Mouse (Mus musculus) forebrain, embryonic 11.5 days (tissue): ENCODE measurements around the gene Xrcc5. TPM values are rescaled to one million over a fixed set of nuclear protein-coding genes. Genes with fewer than 3 reads are reported as not detected.

ENCODE experiments used
- ATAC-seq: fragments of 200-750 bp; cut with Nextera tagmentation; replicated peaks from 2 replicates; pipeline ENCODE4 v1.8.0; 2017; ENCODE audit warnings: moderate TSS enrichment; ENCODE audit not compliant: low FRiP score
- DNase-seq: peaks from one replicate; pipeline ENCODE4 v3.0.0-alpha.2; 2017; ENCODE audit warnings: low spot score
- H3K27ac ChIP-seq: fragments of 300-500 bp; sonication (generic); 2 replicates; pipeline ENCODE4 v1.5.1; 2014; ENCODE audit warnings: low read depth, low read length
- H3K27me3 ChIP-seq: fragments of 300-500 bp; sonication (generic); 2 replicates; pipeline ENCODE4 v1.6.1; 2014; ENCODE audit warnings: mild to moderate bottlenecking, low read length, mixed read lengths; ENCODE audit not compliant: control insufficient read depth, insufficient read depth
- H3K36me3 ChIP-seq: fragments of 300-500 bp; sonication (generic); 2 replicates; pipeline ENCODE4 v1.6.1; 2014; ENCODE audit warnings: mild to moderate bottlenecking, low read length, moderate library complexity, mixed read lengths; ENCODE audit not compliant: control insufficient read depth, insufficient read depth
- H3K4me1 ChIP-seq: fragments of 300-500 bp; sonication (generic); replicated peaks from 2 replicates; pipeline ENCODE4 v1.6.1; 2014; ENCODE audit warnings: low read length, mixed read lengths; ENCODE audit not compliant: control insufficient read depth, insufficient read depth
- H3K4me2 ChIP-seq: fragments of 300-500 bp; sonication (generic); 2 replicates; pipeline ENCODE4 v1.6.1; 2014; ENCODE audit warnings: low read depth, mild to moderate bottlenecking, low read length, moderate library complexity, mixed read lengths; ENCODE audit not compliant: severe bottlenecking
- H3K4me3 ChIP-seq: fragments of 300-500 bp; sonication (generic); 2 replicates; pipeline ENCODE4 v1.5.1; 2014; ENCODE audit warnings: low read depth, low read length
- H3K9ac ChIP-seq: fragments of 300-500 bp; sonication (generic); 2 replicates; pipeline ENCODE4 v1.6.1; 2014; ENCODE audit warnings: low read length
- H3K9me3 ChIP-seq: fragments of 300-500 bp; sonication (generic); 2 replicates; pipeline ENCODE4 v1.6.1; 2016; ENCODE audit warnings: low read length, mixed read lengths; ENCODE audit not compliant: control insufficient read depth
- WGBS: fragments of 180-500 bp; shearing (Covaris S2); extraction: QIAGEN DNeasy Blood & Tissue Kit; methylation state at CpG from one replicate; pipeline ENCODE4 v1.1.7; 2014; 5-methylcytosine and 5-hydroxymethylcytosine counted together
- polyA plus RNA-seq: library from polyadenylated mRNA; unstranded; fragments of >200 nt; fragmentation: Nextera tagmentation; extraction: Ambion mirVana; gene quantifications from 2 replicates; pipeline ENCODE4 v1.2.1, GENCODE M21; 2014

Xrcc5 gene
- polyA plus RNA-seq, 1 experiment from 2014 or later = 53.3 TPM

GRCm38 (mm10) chr1:72409936-72410335 lies 102.7 kb downstream of the Xrcc5 start:
- Histone ChIP-seq H3K4me3 (no peak overlapping the region), H3K36me3 (no peaks in the 10 kb centered on the region), H3K9me3 (no peaks in the 10 kb centered on the region), H3K4me1 (0 out of 2 replicates have a peak, but pooled peaks cover 3% of the 10 kb centered on the region), H3K27ac (no peak overlapping the region), H3K27me3 (no peaks in the 10 kb centered on the region), H3K4me2 (no peak overlapping the region), H3K9ac (no peak overlapping the region)
- ATAC-seq (no peak), DNase-seq (no peak)
- WGBS = 88% methylated on average over 5 of the region's 5 CpGs

DNA sequence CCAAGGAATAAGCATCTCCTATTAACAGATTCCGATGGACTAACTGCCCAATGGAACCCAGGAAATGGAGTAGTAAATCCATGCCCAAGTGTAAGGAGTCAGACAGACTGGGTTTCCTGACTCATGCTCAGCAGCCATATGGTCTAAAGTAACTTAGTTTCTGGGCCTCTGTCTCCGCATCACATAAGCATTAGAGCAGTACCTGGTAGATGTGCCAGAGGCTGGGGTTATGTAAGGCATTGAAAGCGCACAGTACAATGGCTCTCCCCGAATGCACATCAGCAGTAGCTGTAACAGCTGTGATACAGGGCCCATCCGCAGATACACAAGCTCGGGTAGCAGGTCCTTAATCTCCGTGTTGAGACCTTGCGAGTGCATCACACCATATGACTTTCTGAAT lies 103.9 kb downstream of the Xrcc5 start:
- no peaks in the 10 kb centered on the region for H3K9me3 ChIP-seq
- no peak overlapping the region for H3K9ac ChIP-seq
- 95% methylated on average over 8 of the region's 8 CpGs for WGBS
- no peak overlapping the region for H3K4me3 ChIP-seq
- ATAC-seq = no peak
- H3K27me3 ChIP-seq = no peaks in the 10 kb centered on the region
- no peak overlapping the region for H3K4me2 ChIP-seq
- no peaks in the 10 kb centered on the region for H3K36me3 ChIP-seq
- DNase-seq = no peak
- H3K27ac ChIP-seq = no peak overlapping the region
- 0 out of 2 replicates have a peak, but pooled peaks cover 3% of the 10 kb centered on the region for H3K4me1 ChIP-seq

DNA sequence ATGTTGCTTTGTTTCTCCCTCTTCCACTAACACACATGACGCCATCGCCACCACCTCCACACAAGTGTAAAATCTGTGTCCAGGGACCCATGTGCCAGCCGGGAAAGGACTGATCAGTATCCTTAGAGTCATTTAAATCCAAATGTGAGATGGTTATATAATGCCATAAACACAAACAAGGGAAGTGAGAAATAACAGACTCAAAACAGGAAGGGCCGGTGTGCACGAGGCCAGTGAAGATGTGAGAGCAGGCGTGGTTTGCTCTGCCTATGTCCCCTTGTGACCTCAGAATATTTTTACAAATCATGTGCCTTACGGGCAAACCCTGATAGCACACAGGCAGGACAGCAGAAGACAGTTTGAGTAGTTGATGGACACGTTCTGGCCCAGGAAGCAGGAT lies 106.0 kb downstream of the Xrcc5 start:
- Histone ChIP-seq H3K27ac (no peak overlapping the region), H3K27me3 (no peaks in the 10 kb centered on the region), H3K4me2 (no peak overlapping the region), H3K4me1 (0 out of 2 replicates have a peak, but pooled peaks cover 3% of the 10 kb centered on the region), H3K36me3 (no peaks in the 10 kb centered on the region), H3K4me3 (no peak overlapping the region), H3K9me3 (no peaks in the 10 kb centered on the region), H3K9ac (no peak overlapping the region)
- DNase-seq (no peak), ATAC-seq (no peak)
- WGBS = 86% methylated on average over 8 of the region's 8 CpGs

- Histone ChIP-seq H3K4me2 (no peak overlapping the region), H3K4me1 (0 out of 2 replicates have a peak, but pooled peaks cover 3% of the 10 kb centered on the region), H3K27me3 (no peaks in the 10 kb centered on the region), H3K36me3 (no peaks in the 10 kb centered on the region), H3K9ac (no peak overlapping the region), H3K4me3 (no peak overlapping the region), H3K27ac (no peak overlapping the region), H3K9me3 (no peaks in the 10 kb centered on the region)
- 76% methylated on average over 8 of the region's 8 CpGs for WGBS
- DNase-seq = no peak
- ATAC-seq = no peak
Measured at GRCm38 (mm10) chr1:72414133-72414532, 106.9 kb downstream of the Xrcc5 start.

DNA sequence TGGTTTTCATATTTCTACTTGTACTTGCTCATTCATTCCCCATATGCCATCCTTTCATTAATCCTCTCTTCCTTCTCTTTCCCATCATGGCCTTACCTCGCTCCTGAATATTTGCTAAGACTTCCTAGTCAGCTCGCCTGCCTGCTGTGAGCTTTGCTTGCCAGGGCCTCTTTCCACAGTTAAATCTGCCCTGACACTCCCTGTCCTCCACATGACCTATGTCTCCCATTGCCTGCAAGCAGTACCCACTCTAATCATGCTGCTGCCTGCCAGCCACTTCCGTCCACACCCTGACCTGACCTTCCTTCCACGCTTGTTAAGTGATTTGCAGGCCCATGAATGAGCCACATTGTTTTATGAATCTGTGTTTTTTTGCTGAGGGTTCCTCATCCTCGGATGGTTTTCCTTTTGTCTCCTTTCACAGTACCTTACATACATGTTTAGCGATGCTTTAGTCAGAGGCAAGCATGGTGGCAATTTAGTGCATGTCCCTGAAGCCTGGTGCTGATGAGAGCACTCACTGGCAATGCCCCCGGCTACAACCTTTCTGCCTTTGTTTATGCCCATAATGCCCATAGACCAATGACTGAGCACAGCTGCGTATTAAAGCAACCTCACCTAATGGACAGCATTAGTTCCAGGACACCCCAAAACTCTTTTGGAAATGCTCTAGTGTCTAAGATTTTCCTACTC lies 107.5 kb downstream of the Xrcc5 start:
- no peak overlapping the region for H3K9ac ChIP-seq
- ATAC-seq = no peak
- no peak for DNase-seq

GRCm38 (mm10) chr1:72418744-72419655 lies 111.8 kb downstream of the Xrcc5 start:
- H3K27me3 ChIP-seq = no peaks in the 10 kb centered on the region
- H3K4me2 ChIP-seq = no peak overlapping the region
- no peak for ATAC-seq
- H3K9ac ChIP-seq = no peak overlapping the region
- no peak for DNase-seq
- 70% methylated on average over 8 of the region's 8 CpGs for WGBS
- H3K36me3 ChIP-seq = no peaks in the 10 kb centered on the region
- no peaks in the 10 kb centered on the region for H3K9me3 ChIP-seq
- H3K27ac ChIP-seq = no peak overlapping the region
- 0 out of 2 replicates have a peak, but pooled peaks cover 3% of the 10 kb centered on the region for H3K4me1 ChIP-seq
- H3K4me3 ChIP-seq = no peak overlapping the region

More for the DNA sequence above, 107.5 kb downstream of the Xrcc5 start:
- Histone ChIP-seq H3K27ac (no peak overlapping the region; the same call in 1 of the 2 replicates), H3K4me1 (0 out of 2 replicates have a peak, but pooled peaks cover 3% of the 10 kb centered on the region), H3K36me3 (no peaks in the 10 kb centered on the region), H3K9me3 (no peaks in the 10 kb centered on the region), H3K4me3 (no peak overlapping the region), H3K4me2 (no peak overlapping the region), H3K27me3 (no peaks in the 10 kb centered on the region)
- WGBS = 49% methylated on average over 8 of the region's 8 CpGs

DNA sequence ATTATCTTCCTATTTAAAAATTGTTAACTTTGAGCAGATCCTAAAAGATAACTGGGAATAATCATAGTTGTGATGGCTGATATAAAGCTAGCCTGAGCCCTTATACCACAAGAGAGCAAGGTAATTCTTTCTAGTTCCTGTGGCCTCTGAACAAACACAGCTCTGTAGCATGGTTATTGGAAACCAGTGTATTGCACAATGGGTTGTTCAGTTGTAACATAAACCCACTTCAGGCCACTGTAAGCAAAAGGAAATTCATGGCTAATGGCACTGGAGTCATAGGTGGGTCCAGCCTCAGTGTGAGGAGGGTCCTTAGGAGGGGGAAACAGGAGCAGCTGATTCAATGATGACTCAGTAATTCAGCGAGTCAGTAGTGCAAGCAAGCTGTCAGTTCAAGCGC lies 113.0 kb downstream of the Xrcc5 start:
- Histone ChIP-seq H3K27ac (no peak overlapping the region), H3K36me3 (no peaks in the 10 kb centered on the region), H3K4me3 (no peak overlapping the region), H3K9me3 (no peaks in the 10 kb centered on the region), H3K4me2 (no peak overlapping the region), H3K4me1 (no peaks in the 10 kb centered on the region), H3K9ac (no peak overlapping the region), H3K27me3 (no peaks in the 10 kb centered on the region)
- DNase-seq (no peak), ATAC-seq (no peak)
- 80% methylated on average over 2 of the region's 2 CpGs for WGBS

DNA sequence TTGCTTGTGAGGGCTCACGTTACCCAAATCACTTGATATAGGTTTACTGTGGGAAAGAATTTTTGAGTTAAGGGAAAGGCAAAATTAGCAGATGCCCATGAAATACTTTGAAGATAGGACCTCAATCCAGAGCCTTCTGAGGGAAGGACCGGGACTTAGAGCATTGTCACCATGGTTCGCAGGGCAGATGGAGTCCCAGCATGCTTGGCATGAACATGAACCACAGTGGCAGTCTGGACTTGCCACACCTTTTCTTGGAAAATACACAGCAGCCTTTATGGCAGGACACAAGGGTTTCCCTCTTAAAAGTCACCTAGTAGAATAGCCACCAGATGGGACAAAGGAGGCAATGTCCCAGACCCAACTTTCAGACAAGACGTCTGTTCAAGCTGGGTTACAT lies 114.9 kb downstream of the Xrcc5 start:
- Histone ChIP-seq H3K4me1 (no peaks in the 10 kb centered on the region), H3K36me3 (no peaks in the 10 kb centered on the region), H3K9me3 (no peaks in the 10 kb centered on the region), H3K4me2 (no peak overlapping the region), H3K4me3 (no peak overlapping the region), H3K27me3 (no peaks in the 10 kb centered on the region), H3K27ac (no peak overlapping the region), H3K9ac (no peak overlapping the region)
- ATAC-seq (no peak), DNase-seq (no peak)
- 94% methylated on average over 4 of the region's 4 CpGs for WGBS
